Mouse (Mus musculus): ENCODE results near the gene Thbs4. TPM values are rescaled to one million over a fixed set of nuclear protein-coding genes. Genes with fewer than 3 reads are reported as not detected.

Gene Thbs4
- polyA plus RNA-seq, 1 experiment = 3.4 TPM

DNA sequence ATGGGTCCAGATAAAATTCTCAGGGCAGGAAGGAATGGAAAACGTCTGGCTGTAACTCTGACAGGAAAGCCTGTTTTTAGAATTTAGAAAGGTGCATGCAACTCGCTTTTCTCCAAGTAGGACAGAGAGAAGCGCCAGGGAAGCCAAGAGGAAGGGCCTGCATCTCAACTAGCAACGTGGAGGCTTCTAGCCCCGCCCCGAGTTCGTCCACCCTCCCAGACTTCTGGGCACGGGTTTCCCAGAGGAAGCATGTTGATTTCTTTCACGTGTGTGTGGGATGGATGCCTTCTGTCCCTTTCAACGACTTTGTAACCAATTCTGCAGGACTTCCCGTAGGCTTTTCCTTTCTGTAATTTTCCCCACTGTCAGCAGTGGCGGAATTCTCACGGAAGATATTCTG is 64.8 kb downstream of the Thbs4 start:
- DNase-seq (ENCODE audit: low read depth in 1 of 2, low spot score in 2 of 2) = no peak
- Histone ChIP-seq H3K27me3 (ENCODE audit: control insufficient read depth, insufficient read depth, low read length) (no peaks in the 10 kb centered on the region), H3K36me3 (ENCODE audit: control insufficient read depth, insufficient read depth, low read length) (no peaks in the 10 kb centered on the region), H3K4me3 (ENCODE audit: extremely low read depth, insufficient read depth, insufficient read length) (no peak overlapping the region), H3K4me1 (ENCODE audit: control insufficient read depth, insufficient read depth, insufficient read length) (no peaks in the 10 kb centered on the region), H3K27ac (ENCODE audit: insufficient read depth, low read length) (no peak overlapping the region)
- TF ChIP-seq CTCF (IDR thresholded peaks at IDR 0.05; ENCODE audit: extremely low read depth, insufficient read depth, insufficient read length, insufficient replicate concordance) (no peak), POLR2A (IDR thresholded peaks at IDR 0.05; ENCODE audit: low read depth, low read length) (no peak)
- 67% methylated on average over 13 of the region's 13 CpGs for WGBS

DNA sequence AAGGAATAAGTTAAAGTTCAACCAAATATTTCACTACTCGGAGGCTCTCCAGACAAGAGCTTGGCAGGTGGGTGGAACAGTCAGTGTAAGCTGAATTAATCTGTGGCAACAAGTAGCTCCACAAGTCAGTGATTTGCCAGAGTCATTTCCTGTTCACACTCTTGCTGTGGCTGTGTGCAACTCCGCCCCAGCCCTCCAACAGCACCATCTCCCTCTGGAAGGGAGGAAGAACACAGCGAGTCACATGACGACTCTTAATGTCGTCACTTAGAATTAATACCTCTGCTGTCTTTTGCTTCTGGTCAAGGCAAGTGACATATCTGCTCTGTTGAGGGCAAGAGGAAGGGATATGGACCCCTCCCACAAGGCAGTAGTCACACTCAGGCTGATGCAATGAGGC is 72.2 kb downstream of the Thbs4 start:
- WGBS = 28% methylated on average over 5 of the region's 5 CpGs
- no peak for DNase-seq (ENCODE audit: low read depth in 1 of 2, low spot score in 2 of 2)
- no peak overlapping the region for H3K4me3 ChIP-seq (ENCODE audit: extremely low read depth, insufficient read depth, insufficient read length)

DNA sequence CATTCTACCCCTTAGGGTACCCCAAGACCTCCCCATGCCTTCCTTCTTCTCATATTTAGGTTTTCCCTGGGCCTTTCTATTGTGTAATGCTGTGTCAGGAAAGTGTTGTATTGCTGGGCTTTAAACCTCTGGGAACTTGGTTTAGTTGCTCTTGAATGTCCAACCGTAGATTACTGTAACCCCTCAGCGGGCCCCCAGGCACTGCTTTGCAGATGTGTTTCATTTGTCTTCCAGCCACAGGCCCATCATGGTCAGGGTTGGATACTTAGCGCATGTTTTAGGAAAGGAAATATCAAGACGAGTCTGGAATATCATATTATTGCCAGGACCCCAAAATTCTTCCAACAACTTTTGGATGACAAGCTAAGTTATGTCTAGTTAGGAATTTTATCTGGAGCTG is 73.6 kb downstream of the Thbs4 start:
- 93% methylated on average over 4 of the region's 4 CpGs for WGBS

More for the DNA sequence above, 72.2 kb downstream of the Thbs4 start:
- no peaks in the 10 kb centered on the region for H3K27me3 ChIP-seq (ENCODE audit: control insufficient read depth, insufficient read depth, low read length)
- H3K4me1 ChIP-seq (ENCODE audit: control insufficient read depth, insufficient read depth, insufficient read length) = peaks cover 8% of the 10 kb centered on the region; the same call in 1 of the 2 replicates
- H3K27ac ChIP-seq (ENCODE audit: insufficient read depth, low read length) = no peak overlapping the region
- no peaks in the 10 kb centered on the region for H3K36me3 ChIP-seq (ENCODE audit: control insufficient read depth, insufficient read depth, low read length)
- TF ChIP-seq CTCF (IDR thresholded peaks at IDR 0.05; ENCODE audit: extremely low read depth, insufficient read depth, insufficient read length, insufficient replicate concordance) (no peak), POLR2A (IDR thresholded peaks at IDR 0.05; ENCODE audit: low read depth, low read length) (no peak)

GRCm38 (mm10) chr13:92717851-92718665 is 76.6 kb downstream of the Thbs4 start:
- DNase-seq (ENCODE audit: low read depth in 1 of 2, low spot score in 2 of 2) = no peak
- Histone ChIP-seq H3K36me3 (ENCODE audit: control insufficient read depth, insufficient read depth, low read length) (no peaks in the 10 kb centered on the region), H3K27me3 (ENCODE audit: control insufficient read depth, insufficient read depth, low read length) (no peaks in the 10 kb centered on the region), H3K4me3 (ENCODE audit: extremely low read depth, insufficient read depth, insufficient read length) (no peak overlapping the region), H3K27ac (ENCODE audit: insufficient read depth, low read length) (no peak overlapping the region), H3K4me1 (ENCODE audit: control insufficient read depth, insufficient read depth, insufficient read length) (peaks cover 8% of the 10 kb centered on the region; the same call in 1 of the 2 replicates)
- 81% methylated on average over 3 of the region's 3 CpGs for WGBS
- no peak for TF ChIP-seq CTCF (IDR thresholded peaks at IDR 0.05; ENCODE audit: extremely low read depth, insufficient read depth, insufficient read length, insufficient replicate concordance)
- TF ChIP-seq POLR2A (IDR thresholded peaks at IDR 0.05; ENCODE audit: low read depth, low read length) = no peak

More for the DNA sequence above, 73.6 kb downstream of the Thbs4 start:
- no peaks in the 10 kb centered on the region for H3K27me3 ChIP-seq (ENCODE audit: control insufficient read depth, insufficient read depth, low read length)
- peaks cover 8% of the 10 kb centered on the region; the same call in 1 of the 2 replicates for H3K4me1 ChIP-seq (ENCODE audit: control insufficient read depth, insufficient read depth, insufficient read length)
- TF ChIP-seq POLR2A (IDR thresholded peaks at IDR 0.05; ENCODE audit: low read depth, low read length) = no peak
- TF ChIP-seq CTCF (IDR thresholded peaks at IDR 0.05; ENCODE audit: extremely low read depth, insufficient read depth, insufficient read length, insufficient replicate concordance) = no peak
- no peak overlapping the region for H3K27ac ChIP-seq (ENCODE audit: insufficient read depth, low read length)
- H3K4me3 ChIP-seq (ENCODE audit: extremely low read depth, insufficient read depth, insufficient read length) = no peak overlapping the region
- H3K36me3 ChIP-seq (ENCODE audit: control insufficient read depth, insufficient read depth, low read length) = no peaks in the 10 kb centered on the region
- no peak for DNase-seq (ENCODE audit: low read depth in 1 of 2, low spot score in 2 of 2)

DNA sequence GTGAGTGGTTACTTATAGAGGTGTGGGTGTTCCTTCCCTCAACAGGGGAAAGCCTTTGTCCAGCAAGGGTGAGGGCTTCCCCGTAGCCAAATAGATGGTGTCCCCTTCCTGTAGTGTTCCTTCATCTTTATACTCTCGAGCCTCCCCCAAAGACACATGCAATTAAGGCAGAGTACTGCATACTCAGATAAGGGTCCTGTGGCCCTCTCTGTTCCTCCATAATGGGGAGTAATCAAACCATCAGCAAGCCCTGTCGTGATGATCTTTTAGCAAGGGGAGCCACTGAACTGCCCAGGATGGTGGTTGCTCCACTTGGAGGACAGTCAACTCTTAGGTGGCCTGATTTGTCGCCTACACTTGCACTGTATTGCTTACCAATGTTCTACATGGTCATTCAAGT is 82.0 kb downstream of the Thbs4 start:
- H3K36me3 ChIP-seq (ENCODE audit: control insufficient read depth, insufficient read depth, low read length) = peaks cover 14% of the 10 kb centered on the region
- no peak overlapping the region for H3K27ac ChIP-seq (ENCODE audit: insufficient read depth, low read length)
- DNase-seq (ENCODE audit: low read depth in 1 of 2, low spot score in 2 of 2) = no peak
- TF ChIP-seq POLR2A (IDR thresholded peaks at IDR 0.05; ENCODE audit: low read depth, low read length) = no peak
- TF ChIP-seq CTCF (IDR thresholded peaks at IDR 0.05; ENCODE audit: extremely low read depth, insufficient read depth, insufficient read length, insufficient replicate concordance) = no peak
- no peaks in the 10 kb centered on the region for H3K27me3 ChIP-seq (ENCODE audit: control insufficient read depth, insufficient read depth, low read length)
- WGBS = 82% methylated on average over 4 of the region's 4 CpGs
- no peaks in the 10 kb centered on the region for H3K4me1 ChIP-seq (ENCODE audit: control insufficient read depth, insufficient read depth, insufficient read length)
- H3K4me3 ChIP-seq (ENCODE audit: extremely low read depth, insufficient read depth, insufficient read length) = no peak overlapping the region

DNA sequence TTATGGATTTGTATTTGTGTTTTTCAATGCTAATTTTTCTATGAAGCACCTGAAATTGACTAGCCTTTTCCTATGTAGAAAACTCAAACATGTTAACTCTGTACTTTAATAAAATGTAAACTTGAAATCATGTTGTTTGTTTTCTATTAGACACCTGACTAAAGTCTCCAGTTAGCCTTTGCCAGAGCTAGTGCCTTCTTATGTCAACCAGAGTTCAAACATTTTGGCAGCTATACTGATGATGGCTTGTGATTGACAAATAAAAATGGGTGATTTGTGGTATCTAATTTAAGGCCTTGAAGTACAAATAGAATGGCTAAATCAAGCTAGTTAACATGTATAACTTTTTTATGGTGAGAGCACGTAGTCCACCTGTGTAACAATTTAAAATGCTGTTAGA is 82.8 kb downstream of the Thbs4 start:
- DNase-seq (ENCODE audit: low read depth in 1 of 2, low spot score in 2 of 2) = no peak
- no peak for TF ChIP-seq POLR2A (IDR thresholded peaks at IDR 0.05; ENCODE audit: low read depth, low read length)
- no peak for TF ChIP-seq CTCF (IDR thresholded peaks at IDR 0.05; ENCODE audit: extremely low read depth, insufficient read depth, insufficient read length, insufficient replicate concordance)
- H3K4me3 ChIP-seq (ENCODE audit: extremely low read depth, insufficient read depth, insufficient read length) = no peak overlapping the region
- H3K27me3 ChIP-seq (ENCODE audit: control insufficient read depth, insufficient read depth, low read length) = no peaks in the 10 kb centered on the region
- peaks cover 15% of the 10 kb centered on the region for H3K36me3 ChIP-seq (ENCODE audit: control insufficient read depth, insufficient read depth, low read length)
- H3K27ac ChIP-seq (ENCODE audit: insufficient read depth, low read length) = no peak overlapping the region
- H3K4me1 ChIP-seq (ENCODE audit: control insufficient read depth, insufficient read depth, insufficient read length) = no peaks in the 10 kb centered on the region
- 95% methylated on average over 1 of the region's 1 CpGs for WGBS

- no peak for DNase-seq (ENCODE audit: low read depth in 1 of 2, low spot score in 2 of 2)
- Histone ChIP-seq H3K27me3 (ENCODE audit: control insufficient read depth, insufficient read depth, low read length) (no peaks in the 10 kb centered on the region), H3K4me3 (ENCODE audit: extremely low read depth, insufficient read depth, insufficient read length) (no peak overlapping the region), H3K4me1 (ENCODE audit: control insufficient read depth, insufficient read depth, insufficient read length) (no peaks in the 10 kb centered on the region), H3K27ac (ENCODE audit: insufficient read depth, low read length) (no peak overlapping the region), H3K36me3 (ENCODE audit: control insufficient read depth, insufficient read depth, low read length) (peaks cover 19% of the 10 kb centered on the region)
- TF ChIP-seq CTCF (IDR thresholded peaks at IDR 0.05; ENCODE audit: extremely low read depth, insufficient read depth, insufficient read length, insufficient replicate concordance) (no peak), POLR2A (IDR thresholded peaks at IDR 0.05; ENCODE audit: low read depth, low read length) (no peak)
- 87% methylated on average over 1 of the region's 1 CpGs for WGBS
Measured at GRCm38 (mm10) chr13:92710361-92710760, 84.3 kb downstream of the Thbs4 start.
